Mouse (Mus musculus): ENCODE measurements around the gene Arntl2.

DNA sequence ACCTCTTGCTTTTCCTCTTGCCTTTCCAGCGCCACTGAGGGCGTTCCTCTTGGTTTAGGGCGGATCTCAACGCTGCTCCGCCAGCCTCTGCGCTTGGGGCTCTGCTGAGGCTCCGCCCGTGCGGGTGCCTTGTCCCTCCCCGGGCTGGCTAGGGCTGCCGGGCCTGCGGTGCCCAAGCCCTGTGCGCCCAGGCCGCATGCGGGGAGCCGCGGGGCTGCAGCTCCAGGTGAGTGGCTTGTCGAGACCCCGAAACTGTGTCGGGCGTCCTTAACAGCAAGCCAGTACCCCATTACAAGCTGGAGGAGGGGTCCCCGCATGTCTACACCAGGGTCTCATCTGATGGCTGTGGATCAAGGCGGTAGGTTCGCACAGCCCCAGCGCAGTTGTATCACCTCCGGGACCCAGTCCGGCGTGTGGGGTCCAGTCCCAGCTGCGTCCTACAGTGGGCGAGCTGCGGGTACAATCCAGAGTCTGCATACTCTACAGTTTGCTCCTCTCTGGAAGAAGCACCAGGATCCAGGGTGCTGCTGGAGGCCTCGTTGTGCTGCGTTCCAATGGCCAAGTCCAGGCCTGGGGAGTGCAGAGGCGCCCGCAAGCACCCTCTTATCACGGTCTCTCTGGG lies at the start of gene Arntl2:
- TF ChIP-seq CTCF (IDR thresholded peaks at IDR 0.05; ENCODE audit: low read depth), result no peak
- TF ChIP-seq EP300 (optimal IDR thresholded peaks at IDR 0.05), result no peak
